Mouse (Mus musculus) testis, adult 2 months (tissue): Measurements from ENCODE around the gene Dpp4. TPM values are rescaled to one million over a fixed set of nuclear protein-coding genes. Genes with fewer than 3 reads are reported as not detected.

Experiments used
- H3K27ac ChIP-seq: fragments of 200-500 bp; 2 replicates; pipeline ENCODE4 v1.5.1; 2012; ENCODE audit warnings: low read depth, low read length; ENCODE audit not compliant: control insufficient read depth, insufficient read depth
- H3K27me3 ChIP-seq: fragments of 200-500 bp; 2 replicates; pipeline ENCODE4 v1.6.1; 2012; ENCODE audit warnings: mild to moderate bottlenecking, low read length, moderate library complexity; ENCODE audit not compliant: control insufficient read depth, insufficient read depth
- H3K36me3 ChIP-seq: fragments of 200-500 bp; 2 replicates; pipeline ENCODE4 v1.6.1; 2012; ENCODE audit warnings: mild to moderate bottlenecking, low read length; ENCODE audit not compliant: control insufficient read depth, insufficient read depth
- H3K4me1 ChIP-seq: fragments of 200-500 bp; 2 replicates; pipeline ENCODE4 v1.6.1; 2012; ENCODE audit warnings: low read length; ENCODE audit not compliant: control insufficient read depth, insufficient read depth
- H3K4me3 ChIP-seq: fragments of 200-500 bp; 2 replicates; pipeline ENCODE4 v1.5.1; 2012; ENCODE audit warnings: low read depth, mild to moderate bottlenecking, low read length, moderate library complexity, mixed read lengths; ENCODE audit not compliant: control insufficient read depth
- CTCF ChIP-seq: fragments of 200-500 bp; IDR thresholded peaks from 2 replicates; pipeline ENCODE4 v1.5.1; 2012; ENCODE audit warnings: low read depth, mild to moderate bottlenecking, inconsistent platforms, low read length, moderate library complexity; ENCODE audit not compliant: control insufficient read depth, insufficient read depth, insufficient replicate concordance
- POLR2A ChIP-seq: fragments of 200-500 bp; IDR thresholded peaks from 2 replicates; pipeline ENCODE4 v1.6.1; 2012; ENCODE audit warnings: low read depth, mild to moderate bottlenecking, inconsistent platforms, low read length, moderate library complexity; ENCODE audit not compliant: control insufficient read depth
- polyA plus RNA-seq: library from polyadenylated mRNA; depleted of rRNA; stranded (reverse); fragments of >200 nt; gene quantifications from 2 replicates; pipeline ENCODE4 v1.2.3, GENCODE M21; 2012

The Dpp4 gene
- polyA plus RNA-seq, 1 experiment, result 0.25 TPM

- H3K27ac ChIP-seq, result no peak overlapping the region
- no peaks in the 10 kb centered on the region for H3K27me3 ChIP-seq
- H3K36me3 ChIP-seq, result no peaks in the 10 kb centered on the region
- H3K4me3 ChIP-seq, result no peak overlapping the region
- no peaks in the 10 kb centered on the region for H3K4me1 ChIP-seq
- TF ChIP-seq CTCF (no peak), POLR2A (no peak)
These were observed 88.9 kb downstream of the Dpp4 start for GRCm38 (mm10) chr2:62323078-62323637.

- Histone ChIP-seq H3K27me3 (no peaks in the 10 kb centered on the region), H3K4me3 (no peak overlapping the region), H3K36me3 (no peaks in the 10 kb centered on the region), H3K4me1 (no peaks in the 10 kb centered on the region), H3K27ac (no peak overlapping the region)
- TF ChIP-seq POLR2A (no peak), CTCF (no peak)
These were observed 92.5 kb downstream of the Dpp4 start for GRCm38 (mm10) chr2:62319489-62319888.

GRCm38 (mm10) chr2:62316930-62317329 is 95.1 kb downstream of the Dpp4 start:
- Histone ChIP-seq H3K36me3 (no peaks in the 10 kb centered on the region), H3K4me3 (no peak overlapping the region)
- TF ChIP-seq CTCF, result no peak
- TF ChIP-seq POLR2A, result no peak

GRCm38 (mm10) chr2:62307477-62307876 is 104.6 kb downstream of the Dpp4 start:
- H3K27me3 ChIP-seq, result no peaks in the 10 kb centered on the region
- H3K4me1 ChIP-seq, result no peaks in the 10 kb centered on the region
- no peaks in the 10 kb centered on the region for H3K36me3 ChIP-seq
- H3K4me3 ChIP-seq, result no peak overlapping the region
- H3K27ac ChIP-seq, result no peak overlapping the region
- TF ChIP-seq CTCF, result no peak
- TF ChIP-seq POLR2A, result no peak

More at GRCm38 (mm10) chr2:62316930-62317329, 95.1 kb downstream of the Dpp4 start:
- no peaks in the 10 kb centered on the region for H3K27me3 ChIP-seq
- no peaks in the 10 kb centered on the region for H3K4me1 ChIP-seq
- no peak overlapping the region for H3K27ac ChIP-seq

- Histone ChIP-seq H3K36me3 (no peaks in the 10 kb centered on the region), H3K4me1 (no peaks in the 10 kb centered on the region), H3K4me3 (no peak overlapping the region), H3K27ac (no peak overlapping the region), H3K27me3 (no peaks in the 10 kb centered on the region)
- TF ChIP-seq POLR2A (no peak), CTCF (no peak)
These were observed 105.1 kb downstream of the Dpp4 start for GRCm38 (mm10) chr2:62306978-62307377.

GRCm38 (mm10) chr2:62301716-62302115 is 110.3 kb downstream of the Dpp4 start:
- no peak for TF ChIP-seq POLR2A
- no peak for TF ChIP-seq CTCF
- Histone ChIP-seq H3K4me3 (no peak overlapping the region), H3K27ac (no peak overlapping the region), H3K27me3 (no peaks in the 10 kb centered on the region), H3K36me3 (no peaks in the 10 kb centered on the region), H3K4me1 (no peaks in the 10 kb centered on the region)

GRCm38 (mm10) chr2:62293846-62294245 is 118.2 kb downstream of the Dpp4 start:
- Histone ChIP-seq H3K4me1 (no peaks in the 10 kb centered on the region), H3K36me3 (no peaks in the 10 kb centered on the region), H3K27me3 (no peaks in the 10 kb centered on the region), H3K27ac (no peak overlapping the region), H3K4me3 (no peak overlapping the region)
- no peak for TF ChIP-seq POLR2A
- no peak for TF ChIP-seq CTCF

GRCm38 (mm10) chr2:62287532-62287931 is 124.5 kb downstream of the Dpp4 start:
- TF ChIP-seq POLR2A, result no peak
- no peak for TF ChIP-seq CTCF
- H3K4me3 ChIP-seq, result no peak overlapping the region
- no peak overlapping the region for H3K27ac ChIP-seq

More at GRCm38 (mm10) chr2:62287532-62287931, 124.5 kb downstream of the Dpp4 start:
- Histone ChIP-seq H3K36me3 (no peaks in the 10 kb centered on the region), H3K4me1 (no peaks in the 10 kb centered on the region), H3K27me3 (no peaks in the 10 kb centered on the region)
